Mouse (Mus musculus): Measurements from ENCODE around the gene Wrb. TPM values are rescaled to one million over a fixed set of nuclear protein-coding genes. Genes with fewer than 3 reads are reported as not detected.

Gene Wrb
- 59.9 and 60.2 TPM in 2 replicates for polyA plus RNA-seq (2015; fragmentation: Nextera tagmentation; extraction: Ambion mirVana)

GRCm38 (mm10) chr16:96145110-96145800 lies at the start of gene Wrb:
Gene Wrb (plus strand): TSS chr16:96145407.

GRCm38 (mm10) chr16:96127657-96128344 lies 17.4 kb upstream of the Wrb start, which contains the start of gene Hmgn1:
Gene Hmgn1 (minus strand): TSS chr16:96127729.

GRCm38 (mm10) chr16:96191531-96192506 lies 46.6 kb downstream of the Wrb start, which contains the start of gene Lca5l:
Gene Lca5l (minus strand): TSS chr16:96192271.

GRCm38 (mm10) chr16:96199913-96200701 lies 54.9 kb downstream of the Wrb start, which contains the start of gene Sh3bgr:
Gene Sh3bgr (plus strand): TSS chr16:96200450.

Other genes starting within 250 kb of the Wrb start
- 42.5 and 44.5 TPM in 2 replicates for gene Psmg1, start 154.4 kb upstream of the Wrb start, polyA plus RNA-seq (2015; fragmentation: Nextera tagmentation; extraction: Ambion mirVana)
- gene Brwd1, start 62.9 kb upstream of the Wrb start, polyA plus RNA-seq (2015; fragmentation: Nextera tagmentation; extraction: Ambion mirVana), result 34.8 and 42.2 TPM in 2 replicates
- 331 and 408 TPM in 2 replicates for gene Hmgn1, start 17.7 kb upstream of the Wrb start, polyA plus RNA-seq (2015; fragmentation: Nextera tagmentation; extraction: Ambion mirVana)
- gene Lca5l, start 46.9 kb downstream of the Wrb start, polyA plus RNA-seq (2015; fragmentation: Nextera tagmentation; extraction: Ambion mirVana), result 1.0 and 1.4 TPM in 2 replicates
- 235 and 294 TPM in 2 replicates for gene Sh3bgr, start 55.0 kb downstream of the Wrb start, polyA plus RNA-seq (2015; fragmentation: Nextera tagmentation; extraction: Ambion mirVana)
- 0.07 TPM in 2 replicates for gene B3galt5, start 90.4 kb downstream of the Wrb start, polyA plus RNA-seq (2015; fragmentation: Nextera tagmentation; extraction: Ambion mirVana)